Mouse (Mus musculus): ENCODE results near the gene Pdcd6ip. TPM values are rescaled to one million over a fixed set of nuclear protein-coding genes. Genes with fewer than 3 reads are reported as not detected.

The Pdcd6ip gene
- 77.0 and 80.0 TPM in 2 replicates for polyA plus RNA-seq (2014; fragmentation: Nextera tagmentation; extraction: Ambion mirVana)

GRCm38 (mm10) chr9:113707481-113708360, at the start of gene Pdcd6ip:
TSS of gene Pdcd6ip (minus strand) at chr9:113708259.
- WGBS, result under 1% methylated on average over 77 of the region's 77 CpGs
- Histone ChIP-seq H3K9ac (peak within 1 kb of the TSS; percentile 97), H3K36me3 (ENCODE audit: insufficient read depth) (0 out of 2 replicates have a peak, but pooled peaks cover 4% of the 10 kb centered on the region), H3K4me1 (ENCODE audit: insufficient read depth) (peaks cover 5% of the 10 kb centered on the region; the same call in 1 of the 2 replicates), H3K4me2 (peak within 1 kb of the TSS; percentile 83), H3K9me3 (ENCODE audit: low read depth, low read length) (no peaks in the 10 kb centered on the region), H3K27ac (ENCODE audit: low read depth) (peak within 1 kb of the TSS; percentile 92), H3K4me3 (ENCODE audit: low read depth, low read length) (peak within 1 kb of the TSS; percentile 95), H3K27me3 (ENCODE audit: insufficient read depth, low read length) (no peaks in the 10 kb centered on the region)
- DNase-seq (peak; percentile 91), ATAC-seq (ENCODE audit: insufficient read depth) (peak; percentile 91)
- TF ChIP-seq CTCF (IDR thresholded peaks at IDR 0.05; ENCODE audit: low read depth), result no peak

- Histone ChIP-seq H3K27ac (ENCODE audit: low read depth) (no peak overlapping the region), H3K9me3 (ENCODE audit: low read depth, low read length) (no peaks in the 10 kb centered on the region), H3K4me1 (ENCODE audit: insufficient read depth) (no peaks in the 10 kb centered on the region), H3K9ac (no peak overlapping the region), H3K36me3 (ENCODE audit: insufficient read depth) (peaks cover 3% of the 10 kb centered on the region; the same call in 1 of the 2 replicates), H3K4me3 (ENCODE audit: low read depth, low read length) (no peak overlapping the region), H3K27me3 (ENCODE audit: insufficient read depth, low read length) (no peaks in the 10 kb centered on the region), H3K4me2 (no peak overlapping the region)
- peak; percentile 24; the same call in 1 of the 2 replicates for ATAC-seq (ENCODE audit: insufficient read depth)
- no peak for DNase-seq
- TF ChIP-seq CTCF (IDR thresholded peaks at IDR 0.05; ENCODE audit: low read depth), result no peak
- WGBS, result 81% methylated on average over 15 of the region's 15 CpGs
Observed at GRCm38 (mm10) chr9:113755888-113756719, 48.0 kb upstream of the Pdcd6ip start.

GRCm38 (mm10) chr9:113749356-113749755, 41.3 kb upstream of the Pdcd6ip start:
- Histone ChIP-seq H3K27ac (ENCODE audit: low read depth) (no peak overlapping the region), H3K4me1 (ENCODE audit: insufficient read depth) (no peaks in the 10 kb centered on the region), H3K9ac (no peak overlapping the region), H3K9me3 (ENCODE audit: low read depth, low read length) (no peaks in the 10 kb centered on the region), H3K4me3 (ENCODE audit: low read depth, low read length) (no peak overlapping the region), H3K4me2 (no peak overlapping the region), H3K27me3 (ENCODE audit: insufficient read depth, low read length) (no peaks in the 10 kb centered on the region), H3K36me3 (ENCODE audit: insufficient read depth) (0 out of 2 replicates have a peak, but pooled peaks cover 5% of the 10 kb centered on the region)
- no peak for ATAC-seq (ENCODE audit: insufficient read depth)
- no peak for TF ChIP-seq CTCF (IDR thresholded peaks at IDR 0.05; ENCODE audit: low read depth)
- peak; percentile 33 for DNase-seq
- WGBS, result 64% methylated on average over 7 of the region's 7 CpGs

- 50% methylated on average over 3 of the region's 3 CpGs for WGBS
- Histone ChIP-seq H3K4me3 (ENCODE audit: low read depth, low read length) (no peak overlapping the region), H3K27me3 (ENCODE audit: insufficient read depth, low read length) (no peaks in the 10 kb centered on the region), H3K36me3 (ENCODE audit: insufficient read depth) (no peaks in the 10 kb centered on the region), H3K27ac (ENCODE audit: low read depth) (no peak overlapping the region), H3K4me1 (ENCODE audit: insufficient read depth) (0 out of 2 replicates have a peak, but pooled peaks cover 3% of the 10 kb centered on the region), H3K4me2 (peak overlapping the region; percentile 81), H3K9me3 (ENCODE audit: low read depth, low read length) (no peaks in the 10 kb centered on the region), H3K9ac (no peak overlapping the region)
- ATAC-seq (ENCODE audit: insufficient read depth), result no peak
- TF ChIP-seq CTCF (IDR thresholded peaks at IDR 0.05; ENCODE audit: low read depth), result no peak
- peak; percentile 17 for DNase-seq
Observed at GRCm38 (mm10) chr9:113743291-113743690, 35.2 kb upstream of the Pdcd6ip start.

GRCm38 (mm10) chr9:113742361-113742794, 34.3 kb upstream of the Pdcd6ip start:
- Histone ChIP-seq H3K4me2 (peak overlapping the region; percentile 81), H3K27ac (ENCODE audit: low read depth) (no peak overlapping the region), H3K36me3 (ENCODE audit: insufficient read depth) (no peaks in the 10 kb centered on the region), H3K9me3 (ENCODE audit: low read depth, low read length) (no peaks in the 10 kb centered on the region), H3K4me3 (ENCODE audit: low read depth, low read length) (peak overlapping the region; percentile 95), H3K9ac (peak overlapping the region; percentile 85), H3K4me1 (ENCODE audit: insufficient read depth) (0 out of 2 replicates have a peak, but pooled peaks cover 3% of the 10 kb centered on the region), H3K27me3 (ENCODE audit: insufficient read depth, low read length) (no peaks in the 10 kb centered on the region)
- DNase-seq (peak; percentile 70), ATAC-seq (ENCODE audit: insufficient read depth) (no peak)
- TF ChIP-seq CTCF (IDR thresholded peaks at IDR 0.05; ENCODE audit: low read depth), result peak; percentile 44
- WGBS, result 3% methylated on average over 17 of the region's 17 CpGs

GRCm38 (mm10) chr9:113741637-113742137, 33.6 kb upstream of the Pdcd6ip start:
- H3K4me2 ChIP-seq, result peak overlapping the region; percentile 81
- no peaks in the 10 kb centered on the region for H3K9me3 ChIP-seq (ENCODE audit: low read depth, low read length)
- DNase-seq (peak; percentile 67), ATAC-seq (ENCODE audit: insufficient read depth) (peak; percentile 83)
- no peaks in the 10 kb centered on the region for H3K36me3 ChIP-seq (ENCODE audit: insufficient read depth)
- H3K27ac ChIP-seq (ENCODE audit: low read depth), result peak overlapping the region; percentile 84
- peak overlapping the region; percentile 85 for H3K9ac ChIP-seq
- 0 out of 2 replicates have a peak, but pooled peaks cover 3% of the 10 kb centered on the region for H3K4me1 ChIP-seq (ENCODE audit: insufficient read depth)
- H3K4me3 ChIP-seq (ENCODE audit: low read depth, low read length), result peak overlapping the region; percentile 95
- no peaks in the 10 kb centered on the region for H3K27me3 ChIP-seq (ENCODE audit: insufficient read depth, low read length)
- under 1% methylated on average over 64 of the region's 64 CpGs for WGBS
- TF ChIP-seq CTCF (IDR thresholded peaks at IDR 0.05; ENCODE audit: low read depth), result no peak
